Mouse (Mus musculus): ENCODE data around the gene Gna14. TPM values are rescaled to one million over a fixed set of nuclear protein-coding genes. Genes with fewer than 3 reads are reported as not detected.

Gene Gna14
- total and polyA plus RNA-seq, 2 experiments, result 1.7 to 2.7 TPM

DNA sequence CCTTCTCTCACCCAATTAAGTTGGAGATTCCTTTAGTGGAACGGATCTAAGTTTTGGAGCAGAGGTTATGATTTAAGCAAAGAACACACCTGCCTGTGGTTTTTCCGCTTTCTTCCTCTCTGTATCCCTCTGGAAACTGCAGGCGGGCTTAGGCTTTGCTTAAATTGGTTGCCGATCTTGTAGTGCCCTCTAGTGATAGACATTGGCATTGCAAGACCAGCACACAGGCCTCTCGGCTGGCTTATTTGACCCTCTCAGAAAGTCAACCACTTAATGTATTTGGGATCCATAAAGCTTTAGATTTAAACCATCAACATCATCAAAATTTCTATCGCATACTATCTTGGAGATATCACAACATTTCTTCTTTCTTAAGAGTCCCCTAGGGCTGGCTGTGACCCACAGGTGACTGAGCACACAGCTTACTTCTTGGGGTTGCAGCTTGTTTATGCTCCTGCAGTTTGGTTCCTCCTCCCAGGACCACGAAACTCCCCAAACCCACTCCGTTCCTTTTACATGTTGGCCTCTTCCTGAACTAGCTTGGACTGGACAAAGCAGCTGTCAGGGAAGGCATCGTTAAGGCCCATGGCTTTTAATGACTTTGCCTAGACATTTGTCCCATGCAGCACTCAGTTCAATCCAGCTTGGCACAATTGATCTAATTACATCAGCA is 163.9 kb downstream of the Gna14 start:
- 21% methylated on average over 9 of the region's 9 CpGs for WGBS
- H3K27ac ChIP-seq (replicated peaks; ENCODE audit: insufficient read depth, low read depth, low read length), result no peak overlapping the region
- TF ChIP-seq CTCF (IDR thresholded peaks at IDR 0.05; ENCODE audit: low read depth, low read length) (peak; percentile 75), POLR2A (IDR thresholded peaks at IDR 0.05; ENCODE audit: extremely low read depth, insufficient read depth, low read length) (no peak)
- peak; percentile 53 for DNase-seq (ENCODE audit: extremely low read depth, low read depth, low spot score)
- H3K9ac ChIP-seq (ENCODE audit: low read depth, low read length), result no peak overlapping the region
- H3K79me2 ChIP-seq (ENCODE audit: control insufficient read depth, insufficient read depth, low read length), result no peaks in the 10 kb centered on the region
- no peaks in the 10 kb centered on the region for H3K27me3 ChIP-seq (ENCODE audit: control insufficient read depth, insufficient read depth, low read length)
- no peak overlapping the region for H3K4me3 ChIP-seq (ENCODE audit: insufficient read depth, low read depth, low read length)
- no peaks in the 10 kb centered on the region for H3K36me3 ChIP-seq (ENCODE audit: control insufficient read depth, insufficient read depth, low read length)
- H3K4me1 ChIP-seq (ENCODE audit: control insufficient read depth, insufficient read depth, low read length), result no peaks in the 10 kb centered on the region

DNA sequence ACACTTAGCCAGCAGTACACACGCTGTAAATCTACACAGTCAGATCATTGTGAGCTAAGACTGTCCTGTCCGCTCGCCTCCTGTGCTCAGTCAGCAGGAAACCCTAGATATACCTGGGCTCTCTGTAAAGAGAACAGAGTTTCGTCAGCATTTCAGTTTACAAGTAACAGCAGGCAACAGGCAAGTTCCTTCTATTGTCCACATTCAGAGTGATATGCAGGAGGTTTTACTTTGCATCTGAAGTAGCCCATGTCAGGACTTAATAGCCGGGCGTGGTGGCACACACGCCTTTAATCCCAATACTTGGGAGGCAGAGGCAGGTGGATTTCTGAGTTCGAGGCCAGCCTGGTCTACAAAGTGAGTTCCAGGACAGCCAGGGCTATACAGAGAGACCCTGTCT is 166.5 kb downstream of the Gna14 start:
- H3K27ac ChIP-seq (replicated peaks; ENCODE audit: insufficient read depth, low read depth, low read length), result no peak overlapping the region
- H3K79me2 ChIP-seq (ENCODE audit: control insufficient read depth, insufficient read depth, low read length), result no peaks in the 10 kb centered on the region
- H3K27me3 ChIP-seq (ENCODE audit: control insufficient read depth, insufficient read depth, low read length), result no peaks in the 10 kb centered on the region
- 80% methylated on average over 8 of the region's 8 CpGs for WGBS
- no peak for TF ChIP-seq POLR2A (IDR thresholded peaks at IDR 0.05; ENCODE audit: extremely low read depth, insufficient read depth, low read length)
- TF ChIP-seq CTCF (IDR thresholded peaks at IDR 0.05; ENCODE audit: low read depth, low read length), result no peak
- no peak overlapping the region for H3K4me3 ChIP-seq (ENCODE audit: insufficient read depth, low read depth, low read length)
- H3K4me1 ChIP-seq (ENCODE audit: control insufficient read depth, insufficient read depth, low read length), result no peaks in the 10 kb centered on the region
- no peaks in the 10 kb centered on the region for H3K36me3 ChIP-seq (ENCODE audit: control insufficient read depth, insufficient read depth, low read length)
- no peak for DNase-seq (ENCODE audit: extremely low read depth, low read depth, low spot score)
- no peak overlapping the region for H3K9ac ChIP-seq (ENCODE audit: low read depth, low read length)

DNA sequence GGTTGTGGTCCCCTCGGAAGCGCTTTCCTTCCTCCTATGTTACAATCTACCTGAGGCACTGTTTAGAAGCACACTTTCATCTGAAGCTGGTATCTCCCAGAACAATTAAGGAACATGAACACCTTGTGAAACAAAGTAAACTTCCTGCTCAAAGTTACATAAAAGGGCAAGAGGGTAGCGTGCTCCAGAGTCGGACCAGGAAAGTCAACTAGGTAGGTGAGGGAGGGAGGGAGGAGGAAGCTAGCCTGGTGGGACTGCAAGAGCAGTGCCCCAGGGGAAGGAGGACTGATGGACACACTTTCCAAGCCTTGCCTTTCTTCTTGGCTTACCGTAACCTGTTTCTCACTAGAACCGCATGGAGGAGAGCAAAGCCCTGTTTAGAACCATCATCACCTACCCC is 172.1 kb downstream of the Gna14 start:
- WGBS, result 81% methylated on average over 6 of the region's 6 CpGs
- H3K36me3 ChIP-seq (ENCODE audit: control insufficient read depth, insufficient read depth, low read length), result peaks cover 16% of the 10 kb centered on the region
- no peak for DNase-seq (ENCODE audit: extremely low read depth, low read depth, low spot score)
- H3K4me1 ChIP-seq (ENCODE audit: control insufficient read depth, insufficient read depth, low read length), result no peaks in the 10 kb centered on the region
- TF ChIP-seq POLR2A (IDR thresholded peaks at IDR 0.05; ENCODE audit: extremely low read depth, insufficient read depth, low read length), result no peak
- no peak for TF ChIP-seq CTCF (IDR thresholded peaks at IDR 0.05; ENCODE audit: low read depth, low read length)
- no peaks in the 10 kb centered on the region for H3K79me2 ChIP-seq (ENCODE audit: control insufficient read depth, insufficient read depth, low read length)
- no peaks in the 10 kb centered on the region for H3K27me3 ChIP-seq (ENCODE audit: control insufficient read depth, insufficient read depth, low read length)
- H3K4me3 ChIP-seq (ENCODE audit: insufficient read depth, low read depth, low read length), result no peak overlapping the region
- no peak overlapping the region for H3K27ac ChIP-seq (replicated peaks; ENCODE audit: insufficient read depth, low read depth, low read length)
- no peak overlapping the region for H3K9ac ChIP-seq (ENCODE audit: low read depth, low read length)

DNA sequence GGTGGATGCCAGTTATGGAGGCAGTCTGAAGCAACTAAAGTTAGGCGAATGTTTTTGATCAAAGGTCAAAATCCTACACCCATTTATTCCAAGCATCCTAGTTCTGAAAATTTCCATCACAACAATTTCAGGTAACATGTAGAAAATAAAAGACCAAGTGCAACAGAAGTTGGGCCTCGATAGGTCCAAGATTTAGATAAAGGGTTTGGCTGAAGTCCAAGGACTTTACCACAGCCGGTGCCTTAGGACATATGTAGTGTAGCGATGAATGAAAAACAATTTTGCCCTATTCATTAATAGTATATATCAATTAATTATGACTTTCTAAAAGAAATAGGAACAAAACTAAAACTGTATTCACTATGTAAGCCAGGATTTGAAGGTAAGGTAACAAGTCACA is 187.6 kb downstream of the Gna14 start:
- Histone ChIP-seq H3K36me3 (ENCODE audit: control insufficient read depth, insufficient read depth, low read length) (peaks cover 11% of the 10 kb centered on the region), H3K27ac (replicated peaks; ENCODE audit: insufficient read depth, low read depth, low read length) (no peak overlapping the region), H3K4me3 (ENCODE audit: insufficient read depth, low read depth, low read length) (no peak overlapping the region), H3K79me2 (ENCODE audit: control insufficient read depth, insufficient read depth, low read length) (no peaks in the 10 kb centered on the region), H3K9ac (ENCODE audit: low read depth, low read length) (no peak overlapping the region), H3K27me3 (ENCODE audit: control insufficient read depth, insufficient read depth, low read length) (no peaks in the 10 kb centered on the region), H3K4me1 (ENCODE audit: control insufficient read depth, insufficient read depth, low read length) (no peaks in the 10 kb centered on the region; the same call in 1 of the 2 replicates)
- 88% methylated on average over 4 of the region's 4 CpGs for WGBS
- TF ChIP-seq POLR2A (IDR thresholded peaks at IDR 0.05; ENCODE audit: extremely low read depth, insufficient read depth, low read length) (no peak), CTCF (IDR thresholded peaks at IDR 0.05; ENCODE audit: low read depth, low read length) (no peak)
- no peak for DNase-seq (ENCODE audit: extremely low read depth, low read depth, low spot score)

DNA sequence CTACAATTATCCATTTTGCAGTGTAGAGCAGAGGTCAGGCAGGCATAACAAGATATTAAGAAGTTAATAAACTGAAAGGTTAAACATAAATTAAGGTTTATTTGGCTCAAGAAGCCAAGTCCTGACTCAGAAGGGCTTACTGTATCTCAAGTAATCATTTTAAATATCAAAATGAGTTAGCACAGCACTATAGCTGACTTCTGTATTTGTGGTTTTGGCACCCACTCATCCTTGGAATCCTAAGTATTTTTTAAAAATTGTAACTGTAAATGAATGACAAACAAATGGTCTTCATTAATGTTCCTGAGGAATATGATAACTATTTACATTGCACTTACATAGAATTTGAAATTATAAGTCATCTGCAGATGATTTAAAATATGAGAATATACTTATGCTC is 189.4 kb downstream of the Gna14 start:
- Histone ChIP-seq H3K4me1 (ENCODE audit: control insufficient read depth, insufficient read depth, low read length) (no peaks in the 10 kb centered on the region), H3K79me2 (ENCODE audit: control insufficient read depth, insufficient read depth, low read length) (no peaks in the 10 kb centered on the region), H3K27me3 (ENCODE audit: control insufficient read depth, insufficient read depth, low read length) (no peaks in the 10 kb centered on the region), H3K27ac (replicated peaks; ENCODE audit: insufficient read depth, low read depth, low read length) (no peak overlapping the region), H3K4me3 (ENCODE audit: insufficient read depth, low read depth, low read length) (no peak overlapping the region), H3K9ac (ENCODE audit: low read depth, low read length) (no peak overlapping the region), H3K36me3 (ENCODE audit: control insufficient read depth, insufficient read depth, low read length) (peaks cover 6% of the 10 kb centered on the region)
- DNase-seq (ENCODE audit: extremely low read depth, low read depth, low spot score), result no peak
- TF ChIP-seq POLR2A (IDR thresholded peaks at IDR 0.05; ENCODE audit: extremely low read depth, insufficient read depth, low read length), result no peak
- no peak for TF ChIP-seq CTCF (IDR thresholded peaks at IDR 0.05; ENCODE audit: low read depth, low read length)

DNA sequence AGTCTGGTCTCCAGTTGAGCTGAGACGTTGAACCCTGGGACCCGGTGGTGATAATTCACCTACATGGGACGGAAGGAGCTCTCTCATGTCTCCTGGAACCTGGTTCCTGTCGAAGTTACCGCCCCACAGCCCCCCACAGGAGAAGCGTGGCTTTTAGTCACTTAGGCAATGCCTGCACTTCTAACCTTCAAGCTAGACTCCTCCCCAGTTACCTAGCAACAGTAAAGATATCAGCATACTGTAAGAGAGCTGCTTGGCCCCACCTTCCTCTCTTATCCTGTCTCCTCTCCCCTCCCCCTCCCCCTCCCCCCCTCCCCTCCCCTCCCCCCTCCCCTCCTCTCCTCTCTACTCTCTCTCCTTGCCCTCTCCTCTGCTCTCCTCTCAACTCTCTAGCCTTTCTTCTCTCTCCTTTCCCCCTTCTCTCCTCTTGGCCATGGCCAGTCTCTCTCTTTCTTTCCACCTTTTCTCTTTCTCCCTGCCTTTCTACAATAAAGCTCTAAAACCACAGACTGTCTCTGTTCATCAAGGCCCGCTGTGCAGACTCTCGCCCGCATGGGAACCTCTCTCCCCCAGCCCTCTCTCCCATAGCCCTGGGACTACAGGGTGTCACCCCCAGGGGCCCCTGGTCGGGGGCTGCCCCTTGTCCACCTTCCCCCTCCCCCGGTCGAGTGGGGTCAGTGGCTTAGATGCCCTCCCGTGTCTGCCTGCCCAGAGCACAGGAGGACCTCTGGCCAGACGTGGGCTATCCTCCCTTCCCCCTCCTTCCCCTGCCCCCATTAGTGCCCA is 190.2 kb downstream of the Gna14 start:
- Histone ChIP-seq H3K4me1 (ENCODE audit: control insufficient read depth, insufficient read depth, low read length) (no peaks in the 10 kb centered on the region), H3K79me2 (ENCODE audit: control insufficient read depth, insufficient read depth, low read length) (no peaks in the 10 kb centered on the region), H3K27me3 (ENCODE audit: control insufficient read depth, insufficient read depth, low read length) (no peaks in the 10 kb centered on the region), H3K9ac (ENCODE audit: low read depth, low read length) (no peak overlapping the region), H3K36me3 (ENCODE audit: control insufficient read depth, insufficient read depth, low read length) (peaks cover 8% of the 10 kb centered on the region), H3K27ac (replicated peaks; ENCODE audit: insufficient read depth, low read depth, low read length) (no peak overlapping the region), H3K4me3 (ENCODE audit: insufficient read depth, low read depth, low read length) (no peak overlapping the region)
- WGBS, result 65% methylated on average over 14 of the region's 14 CpGs
- TF ChIP-seq CTCF (IDR thresholded peaks at IDR 0.05; ENCODE audit: low read depth, low read length) (no peak), POLR2A (IDR thresholded peaks at IDR 0.05; ENCODE audit: extremely low read depth, insufficient read depth, low read length) (no peak)
- DNase-seq (ENCODE audit: extremely low read depth, low read depth, low spot score), result no peak
